Comparison of ENCODE assay signal across 9 mouse cellular contexts in genomic region chr11:49203771-49204497, GRCm38 (mm10). TPM values are rescaled to one million over a fixed set of nuclear protein-coding genes. Genes with fewer than 3 reads are reported as not detected.
DNase-seq lines count a peak whose midpoint lies in the region; ATAC-seq and TF ChIP-seq lines count a peak whose summit lies in the region.
"Had no signal": no experiment of that assay in that cellular context is flagged by ENCODE, and none has a peak within 500 bp of the region (broad histone marks: within the 10 kb centered on the region; RNA-seq: fewer than 3 reads in every experiment).

No protein-coding gene starts in this region.

- peak in 1 of 2 experiments; percentile 33; a peak in 3 of 4 replicates for TF ChIP-seq EP300 in MEL (IDR thresholded peaks at IDR 0.05; ENCODE audit: low read depth in 1 of 2, low read length in 2 of 2)
- peak; percentile 20 for TF ChIP-seq EP300 in lung, postnatal 0 days (IDR thresholded peaks at IDR 0.05)

- H3K27ac ChIP-seq in kidney, embryonic 15.5 days = peak overlapping the region; percentile 100
- peak overlapping the region; percentile 94 for H3K27ac ChIP-seq in MEL (ENCODE audit: control insufficient read depth, low read depth, low read length)
- peak overlapping the region; percentile 99 for H3K27ac ChIP-seq in embryonic facial prominence, embryonic 10.5 days (replicated peaks)
- H3K27ac ChIP-seq in hindbrain, postnatal 0 days = peak overlapping the region; percentile 97
- H3K27ac ChIP-seq in lung, postnatal 0 days (ENCODE audit: low read length) = peak overlapping the region; percentile 99

- H3K27me3 ChIP-seq in kidney, embryonic 15.5 days = no peaks in the 10 kb centered on the region
- H3K27me3 ChIP-seq in MEL (ENCODE audit: control insufficient read depth in 1 of 2, insufficient read depth in 2 of 2, low read length in 2 of 2) = no peaks in the 10 kb centered on the region
- H3K27me3 ChIP-seq in embryonic facial prominence, embryonic 10.5 days (replicated peaks; ENCODE audit: low read depth, poor library complexity, severe bottlenecking) = no peaks in the 10 kb centered on the region
- H3K27me3 ChIP-seq in hindbrain, postnatal 0 days (ENCODE audit: insufficient read depth, low read length) = no peaks in the 10 kb centered on the region
- no peaks in the 10 kb centered on the region for H3K27me3 ChIP-seq in lung, postnatal 0 days (replicated peaks; ENCODE audit: insufficient read depth, low read length)

- peaks cover 50% of the 10 kb centered on the region for H3K79me2 ChIP-seq in MEL (ENCODE audit: control insufficient read depth, insufficient read depth, low read length, poor library complexity)

- peak; percentile 83 for ATAC-seq in kidney, embryonic 15.5 days (replicated peaks; ENCODE audit: low FRiP score)
- ATAC-seq in hindbrain, postnatal 0 days = peak; percentile 83
- ATAC-seq in lung, postnatal 0 days = peak; percentile 71

- H3K36me3 ChIP-seq in kidney, embryonic 15.5 days = peaks cover 16% of the 10 kb centered on the region
- peaks cover 7 to 48% of the 10 kb centered on the region in 2 experiments for H3K36me3 ChIP-seq in MEL (ENCODE audit: control insufficient read depth in 1 of 2, insufficient read depth in 2 of 2, low read length in 2 of 2)
- peaks cover 24% of the 10 kb centered on the region for H3K36me3 ChIP-seq in embryonic facial prominence, embryonic 10.5 days (replicated peaks)
- H3K36me3 ChIP-seq in hindbrain, postnatal 0 days (ENCODE audit: insufficient read depth, low read length) = no peaks in the 10 kb centered on the region
- no peaks in the 10 kb centered on the region for H3K36me3 ChIP-seq in lung, postnatal 0 days (ENCODE audit: insufficient read depth, low read length)

- TF ChIP-seq CTCF in MEL (IDR thresholded peaks at IDR 0.05 in 2 of 3, conservative IDR thresholded peaks at IDR 0.05 in 1 of 3; ENCODE audit: control insufficient read depth in 1 of 3, insufficient read depth in 1 of 3, low read depth in 2 of 3, low read length in 3 of 3, poor library complexity in 1 of 3, severe bottlenecking in 1 of 3) = no peak
- no peak for TF ChIP-seq CTCF in hindbrain, postnatal 0 days (IDR thresholded peaks at IDR 0.05; ENCODE audit: low read depth)
- TF ChIP-seq CTCF in lung, postnatal 0 days (IDR thresholded peaks at IDR 0.05) = no peak

- H3K9ac ChIP-seq in kidney, embryonic 15.5 days = peak overlapping the region; percentile 97
- peak overlapping the region; percentile 93 for H3K9ac ChIP-seq in MEL (ENCODE audit: control insufficient read depth, low read depth, low read length, poor library complexity, severe bottlenecking)
- H3K9ac ChIP-seq in hindbrain, postnatal 0 days (replicated peaks; ENCODE audit: low read length) = peak overlapping the region; percentile 97
- H3K9ac ChIP-seq in lung, postnatal 0 days (replicated peaks; ENCODE audit: low read depth) = peak overlapping the region; percentile 96

- no peak for DNase-seq in kidney, adult 9 months
- peak; percentile 85 for DNase-seq in MEL (ENCODE audit: low read depth, low spot score)
- DNase-seq in embryonic facial prominence, embryonic 10.5 days (ENCODE audit: low spot score) = peak; percentile 78
- peak; percentile 59 for DNase-seq in hindbrain, postnatal 0 days (ENCODE audit: low spot score)
- peak; percentile 74 for DNase-seq in lung, postnatal 0 days (ENCODE audit: low spot score)
- peak; percentile 42 for DNase-seq in skeletal muscle tissue, adult 2 months (ENCODE audit: low read depth, low spot score)
- no peak for DNase-seq in right cerebral cortex, adult 18-20 months

- WGBS in kidney, embryonic 15.5 days = under 1% methylated on average over 24 of the region's 24 CpGs
- under 1% methylated on average over 24 of the region's 24 CpGs for WGBS in embryonic facial prominence, embryonic 10.5 days
- under 1% methylated on average over 24 of the region's 24 CpGs for WGBS in hindbrain, postnatal 0 days
- 0% methylated on average over 24 of the region's 24 CpGs for WGBS in lung, postnatal 0 days

- no peak; a peak in 1 of 4 replicates for TF ChIP-seq POLR2A in MEL (IDR thresholded peaks at IDR 0.05; ENCODE audit: control insufficient read depth in 1 of 2, insufficient read depth in 1 of 2, low read depth in 1 of 2, low read length in 2 of 2, poor library complexity in 1 of 2)

- no peak for TF ChIP-seq RAD21 in MEL (IDR thresholded peaks at IDR 0.05; ENCODE audit: low read depth, low read length)

- H3K4me2 ChIP-seq in kidney, embryonic 15.5 days = peak overlapping the region; percentile 70
- H3K4me2 ChIP-seq in hindbrain, postnatal 0 days (ENCODE audit: low read depth, low read length) = peak overlapping the region; percentile 88
- H3K4me2 ChIP-seq in lung, postnatal 0 days (replicated peaks; ENCODE audit: low read depth, low read length) = peak overlapping the region; percentile 82

- peak overlapping the region; percentile 88 for H3K4me3 ChIP-seq in kidney, embryonic 15.5 days (replicated peaks)
- H3K4me3 ChIP-seq in MEL (ENCODE audit: control insufficient read depth in 1 of 2, insufficient read depth in 1 of 2, low read depth in 2 of 2, low read length in 2 of 2) = peak overlapping the region; percentile 72 to 73
- H3K4me3 ChIP-seq in embryonic facial prominence, embryonic 10.5 days = peak overlapping the region; percentile 86
- peak overlapping the region; percentile 92 for H3K4me3 ChIP-seq in hindbrain, postnatal 0 days (ENCODE audit: low read length)
- peak overlapping the region; percentile 87 for H3K4me3 ChIP-seq in lung, postnatal 0 days (ENCODE audit: low read depth, low read length)

- no peaks in the 10 kb centered on the region for H3K9me3 ChIP-seq in kidney, embryonic 15.5 days (replicated peaks)
- H3K9me3 ChIP-seq in MEL (replicated peaks; ENCODE audit: insufficient read depth, low read length) = no peaks in the 10 kb centered on the region
- no peaks in the 10 kb centered on the region for H3K9me3 ChIP-seq in embryonic facial prominence, embryonic 10.5 days
- H3K9me3 ChIP-seq in hindbrain, postnatal 0 days (ENCODE audit: low read length) = no peaks in the 10 kb centered on the region
- H3K9me3 ChIP-seq in lung, postnatal 0 days (ENCODE audit: low read length) = no peaks in the 10 kb centered on the region

- peaks cover 16% of the 10 kb centered on the region for H3K4me1 ChIP-seq in kidney, embryonic 15.5 days
- peaks cover 16 to 41% of the 10 kb centered on the region in 2 experiments for H3K4me1 ChIP-seq in MEL (ENCODE audit: control insufficient read depth in 1 of 2, insufficient read depth in 2 of 2, low read length in 2 of 2)
- peaks cover 20% of the 10 kb centered on the region for H3K4me1 ChIP-seq in embryonic facial prominence, embryonic 10.5 days
- peaks cover 11% of the 10 kb centered on the region for H3K4me1 ChIP-seq in hindbrain, postnatal 0 days (ENCODE audit: insufficient read depth, low read length)
- peaks cover 7% of the 10 kb centered on the region; the same call in 1 of the 2 replicates for H3K4me1 ChIP-seq in lung, postnatal 0 days (ENCODE audit: insufficient read depth, low read depth, low read length)

TF ChIP-seq in MEL, 35 proteins besides CTCF, POLR2A, EP300 and RAD21 (continues in another document):
- 0 out of 2 replicates have a peak, but pooled peaks have one; percentile 90 for TF ChIP-seq CHD1 (IDR thresholded peaks at IDR 0.05; ENCODE audit: low read depth, low read length)
- peak; percentile 8; the same call in 1 of the 2 replicates for TF ChIP-seq MYC (IDR thresholded peaks at IDR 0.05; ENCODE audit: low read depth, low read length)
- no peak; the same call in 1 of the 2 replicates for TF ChIP-seq CHD2 (IDR thresholded peaks at IDR 0.05; ENCODE audit: low read length)

RNA-seq across cellular contexts. Expression of gene Zfp62, which starts 0.8 kb away (rescaled TPM):
- polyA plus RNA-seq in kidney, embryonic 15.5 days (2015; fragmentation: Nextera tagmentation; extraction: Ambion mirVana) = 40.5 and 41.9 TPM in 2 replicates
- total RNA-seq in MEL (2012; rRNA removed) = 30.8 and 31.8 TPM in 2 replicates
- polyA plus RNA-seq in MEL (2012; ENCODE audit: insufficient read depth in 1 of 2, insufficient read length in 2 of 2, low read depth in 1 of 2, low replicate concordance in 2 of 2, missing spikeins in 1 of 2) = 100 to 1,000 TPM in 1 of 2 experiments, 10 to 100 TPM in 1; 16.7 to 132 TPM
- 46.8 and 50.0 TPM in 2 replicates for polyA plus RNA-seq in embryonic facial prominence, embryonic 10.5 days (2016; fragmentation: Nextera tagmentation; extraction: Ambion mirVana)
- total RNA-seq in hindbrain, postnatal 0 days (2014; rRNA removed) = 20.2 and 25.0 TPM in 2 replicates
- 25.7 and 25.8 TPM in 2 replicates for polyA plus RNA-seq in hindbrain, postnatal 0 days (2015; fragmentation: Nextera tagmentation; extraction: Ambion mirVana)
- 19.6 and 21.5 TPM in 2 replicates for polyA plus RNA-seq in lung, postnatal 0 days (2015; fragmentation: Nextera tagmentation; extraction: Ambion mirVana)

RNA-seq across cellular contexts. Expression of gene Btnl9, which starts 17.0 kb away (rescaled TPM):
- 2.6 and 5.6 TPM in 2 replicates for polyA plus RNA-seq in kidney, embryonic 15.5 days (2015; fragmentation: Nextera tagmentation; extraction: Ambion mirVana)
- total RNA-seq in MEL (2012; rRNA removed) = not detected in 2 replicates
- polyA plus RNA-seq in MEL (2012; ENCODE audit: insufficient read depth in 1 of 2, insufficient read length in 2 of 2, low read depth in 1 of 2, low replicate concordance in 2 of 2, missing spikeins in 1 of 2) = under 1 TPM in 1 of 2 experiments, not detected in 1; 0.03 TPM
- polyA plus RNA-seq in embryonic facial prominence, embryonic 10.5 days (2016; fragmentation: Nextera tagmentation; extraction: Ambion mirVana) = 0.23 and 0.31 TPM in 2 replicates
- total RNA-seq in hindbrain, postnatal 0 days (2014; rRNA removed) = 0.37 TPM in 1 of 2 replicates, not detected in the other
- 0.39 and 0.50 TPM in 2 replicates for polyA plus RNA-seq in hindbrain, postnatal 0 days (2015; fragmentation: Nextera tagmentation; extraction: Ambion mirVana)
- 0.56 and 0.82 TPM in 2 replicates for polyA plus RNA-seq in lung, postnatal 0 days (2015; fragmentation: Nextera tagmentation; extraction: Ambion mirVana)

RNA-seq across cellular contexts. Expression of gene Mgat1, which starts 40.1 kb away (rescaled TPM):
- 66.7 and 75.0 TPM in 2 replicates for polyA plus RNA-seq in kidney, embryonic 15.5 days (2015; fragmentation: Nextera tagmentation; extraction: Ambion mirVana)
- 41.1 and 41.9 TPM in 2 replicates for total RNA-seq in MEL (2012; rRNA removed)
- polyA plus RNA-seq in MEL (2012; ENCODE audit: insufficient read depth in 1 of 2, insufficient read length in 2 of 2, low read depth in 1 of 2, low replicate concordance in 2 of 2, missing spikeins in 1 of 2) = 10 to 100 TPM in 1 of 2 experiments, not detected in 1; 44.3 TPM
- polyA plus RNA-seq in embryonic facial prominence, embryonic 10.5 days (2016; fragmentation: Nextera tagmentation; extraction: Ambion mirVana) = 34.8 and 40.3 TPM in 2 replicates
- 87.4 and 109 TPM in 2 replicates for total RNA-seq in hindbrain, postnatal 0 days (2014; rRNA removed)
- 33.6 and 35.3 TPM in 2 replicates for polyA plus RNA-seq in hindbrain, postnatal 0 days (2015; fragmentation: Nextera tagmentation; extraction: Ambion mirVana)
- 90.2 and 94.5 TPM in 2 replicates for polyA plus RNA-seq in lung, postnatal 0 days (2015; fragmentation: Nextera tagmentation; extraction: Ambion mirVana)

RNA-seq across cellular contexts. Expression of gene Olfr1394, which starts 49.8 kb away (rescaled TPM):
- not detected in 2 replicates for polyA plus RNA-seq in kidney, embryonic 15.5 days (2015; fragmentation: Nextera tagmentation; extraction: Ambion mirVana)
- not detected in 2 replicates for total RNA-seq in MEL (2012; rRNA removed)
- polyA plus RNA-seq in MEL (2012; ENCODE audit: insufficient read depth in 1 of 2, insufficient read length in 2 of 2, low read depth in 1 of 2, low replicate concordance in 2 of 2, missing spikeins in 1 of 2) = not detected
- not detected in 2 replicates for polyA plus RNA-seq in embryonic facial prominence, embryonic 10.5 days (2016; fragmentation: Nextera tagmentation; extraction: Ambion mirVana)
- total RNA-seq in hindbrain, postnatal 0 days (2014; rRNA removed) = not detected in 2 replicates
- not detected in 2 replicates for polyA plus RNA-seq in hindbrain, postnatal 0 days (2015; fragmentation: Nextera tagmentation; extraction: Ambion mirVana)
- polyA plus RNA-seq in lung, postnatal 0 days (2015; fragmentation: Nextera tagmentation; extraction: Ambion mirVana) = not detected in 2 replicates
- total RNA-seq: layer of hippocampus, postnatal 10 days had no signal

Comparison
In these comparisons a context has a peak if more than half of its experiments do, and no peak if none do; other contexts are left out.
1. DNase-seq: peak in MEL (single experiment), embryonic facial prominence, embryonic 10.5 days (single experiment), hindbrain, postnatal 0 days (single experiment), lung, postnatal 0 days (single experiment) and skeletal muscle tissue, adult 2 months (single experiment); none in kidney, adult 9 months (single experiment) and right cerebral cortex, adult 18-20 months (single experiment).
2. Peak in every context shown above with its lines, with median percentiles within 50 percentile points of each other: ATAC-seq, H3K27ac ChIP-seq, H3K4me2 ChIP-seq, H3K4me3 ChIP-seq and H3K9ac ChIP-seq.